Mouse (Mus musculus) embryonic facial prominence, embryonic 14.5 days (tissue): ENCODE data around the gene Dbf4. TPM values are rescaled to one million over a fixed set of nuclear protein-coding genes. Genes with fewer than 3 reads are reported as not detected.

Experiments used
- ATAC-seq: fragments of 200-750 bp; cut with Nextera tagmentation; 2 replicates; pipeline ENCODE4 v1.8.0; 2017; ENCODE audit warnings: low read depth, moderate number of reproducible peaks, moderate TSS enrichment
- DNase-seq: peaks from one replicate; pipeline ENCODE4 v3.0.0-alpha.2; 2015; ENCODE audit warnings: low spot score
- H3K27ac ChIP-seq: fragments of 300-500 bp; sonication (generic); replicated peaks from 2 replicates; pipeline ENCODE4 v1.5.1; 2014; ENCODE audit warnings: low read depth, mild to moderate bottlenecking, low read length, moderate library complexity
- H3K27me3 ChIP-seq: fragments of 300-500 bp; sonication (generic); replicated peaks from 2 replicates; pipeline ENCODE4 v1.6.1; 2014; ENCODE audit warnings: low read length; ENCODE audit not compliant: control insufficient read depth, insufficient read depth
- H3K36me3 ChIP-seq: fragments of 300-500 bp; sonication (generic); 2 replicates; pipeline ENCODE4 v1.6.1; 2014; ENCODE audit warnings: low read length, mixed read lengths; ENCODE audit not compliant: control insufficient read depth, insufficient read depth
- H3K4me1 ChIP-seq: fragments of 300-500 bp; sonication (generic); 2 replicates; pipeline ENCODE4 v1.6.1; 2014; ENCODE audit warnings: antibody characterized with exemption, low read length; ENCODE audit not compliant: control insufficient read depth, insufficient read depth
- H3K4me2 ChIP-seq: fragments of 300-500 bp; sonication (generic); 2 replicates; pipeline ENCODE4 v1.6.1; 2014; ENCODE audit warnings: low read depth, mild to moderate bottlenecking, low read length, moderate library complexity, mixed read lengths
- H3K4me3 ChIP-seq: fragments of 300-500 bp; sonication (generic); 2 replicates; pipeline ENCODE4 v1.5.1; 2014; ENCODE audit warnings: low read depth, mild to moderate bottlenecking, low read length
- H3K9ac ChIP-seq: fragments of 300-500 bp; sonication (generic); 2 replicates; pipeline ENCODE4 v1.6.1; 2014; ENCODE audit warnings: low read depth, mild to moderate bottlenecking, low read length, moderate library complexity, mixed read lengths
- H3K9me3 ChIP-seq: fragments of 300-500 bp; sonication (generic); 2 replicates; pipeline ENCODE4 v1.6.1; 2016; ENCODE audit warnings: low read length; ENCODE audit not compliant: control insufficient read depth
- WGBS: fragments of 180-500 bp; shearing (Covaris S2); extraction: QIAGEN DNeasy Blood & Tissue Kit; methylation state at CpG from one replicate; pipeline ENCODE4 v1.1.7; 2014; 5-methylcytosine and 5-hydroxymethylcytosine counted together
- polyA plus RNA-seq: library from polyadenylated mRNA; unstranded; fragments of >200 nt; fragmentation: Nextera tagmentation; extraction: Ambion mirVana; gene quantifications from 2 replicates; pipeline ENCODE4 v1.2.1, GENCODE M21; 2014

The Dbf4 gene
- polyA plus RNA-seq, 1 experiment from 2014 or later = 37.4 TPM

GRCm38 (mm10) chr5:8349557-8349956, 73.0 kb downstream of the Dbf4 start:
- Histone ChIP-seq H3K36me3 (no peaks in the 10 kb centered on the region), H3K4me2 (no peak overlapping the region), H3K27ac (no peak overlapping the region), H3K9me3 (no peaks in the 10 kb centered on the region), H3K9ac (no peak overlapping the region), H3K4me3 (no peak overlapping the region), H3K4me1 (no peaks in the 10 kb centered on the region), H3K27me3 (no peaks in the 10 kb centered on the region)
- DNase-seq (no peak), ATAC-seq (no peak)
- 54% methylated on average over 10 of the region's 10 CpGs for WGBS

Other genes with a start within 250 kb of the Dbf4 start
- 14.8 and 15.0 TPM in 2 replicates for gene Adam22, start 54.6 kb downstream of the Dbf4 start, polyA plus RNA-seq
- gene Slc25a40, start 134 bp upstream of the Dbf4 start, polyA plus RNA-seq = 12.9 and 13.1 TPM in 2 replicates
- gene Rundc3b, start 200.2 kb upstream of the Dbf4 start, polyA plus RNA-seq = 4.2 and 5.4 TPM in 2 replicates
- gene Abcb1a, start 237.4 kb upstream of the Dbf4 start, polyA plus RNA-seq = 0.53 and 0.64 TPM in 2 replicates